Mouse (Mus musculus): Measurements from ENCODE around the gene Mfsd11. TPM values are rescaled to one million over a fixed set of nuclear protein-coding genes. Genes with fewer than 3 reads are reported as not detected.
"Not testable (repeated sequence)": the region's sequence is repeated elsewhere in the genome, so short reads cannot be mapped to it uniquely, and the experiment has no call there.

Mfsd11 gene
- polyA plus RNA-seq, 1 experiment from 2014 or later = 33.3 TPM

- ATAC-seq (ENCODE audit: insufficient read depth, low FRiP score, low read depth) = no peak
- no peaks in the 10 kb centered on the region for H3K36me3 ChIP-seq
- no peaks in the 10 kb centered on the region for H3K27me3 ChIP-seq (replicated peaks)
- H3K4me1 ChIP-seq = peaks cover 40% of the 10 kb centered on the region
- no peak overlapping the region for H3K9ac ChIP-seq
- H3K4me2 ChIP-seq = no peak overlapping the region
- whole genome bisulfite sequencing = 98% methylated on average over 2 of the region's 2 CpGs
- H3K27ac ChIP-seq = no peak overlapping the region
- no peaks in the 10 kb centered on the region for H3K9me3 ChIP-seq
- no peak overlapping the region for H3K4me3 ChIP-seq (replicated peaks)
Observed at GRCm38 (mm10) chr11:116823255-116823654, 29.0 kb upstream of the Mfsd11 start.

- H3K36me3 ChIP-seq; H3K27ac ChIP-seq; H3K27me3 ChIP-seq (replicated peaks); ATAC-seq (ENCODE audit: insufficient read depth, low FRiP score, low read depth); H3K4me2 ChIP-seq; H3K4me3 ChIP-seq (replicated peaks); H3K9me3 ChIP-seq; H3K9ac ChIP-seq: not testable (repeated sequence)
- WGBS = 95% methylated on average over 10 of the region's 10 CpGs
- peaks cover 36% of the 10 kb centered on the region for H3K4me1 ChIP-seq
Observed at GRCm38 (mm10) chr11:116823885-116824284, 28.4 kb upstream of the Mfsd11 start.

GRCm38 (mm10) chr11:116825230-116825629, 27.0 kb upstream of the Mfsd11 start:
- no peak overlapping the region for H3K27ac ChIP-seq
- no peaks in the 10 kb centered on the region for H3K9me3 ChIP-seq
- no peaks in the 10 kb centered on the region for H3K27me3 ChIP-seq (replicated peaks)
- H3K4me3 ChIP-seq (replicated peaks) = no peak overlapping the region
- no peak overlapping the region for H3K9ac ChIP-seq
- peaks cover 32% of the 10 kb centered on the region for H3K4me1 ChIP-seq
- WGBS = 66% methylated on average over 5 of the region's 5 CpGs
- no peak overlapping the region for H3K4me2 ChIP-seq
- no peaks in the 10 kb centered on the region for H3K36me3 ChIP-seq
- no peak for ATAC-seq (ENCODE audit: insufficient read depth, low FRiP score, low read depth)

- WGBS = 39% methylated on average over 17 of the region's 17 CpGs
- Histone ChIP-seq H3K9ac (peak overlapping the region; percentile 55), H3K4me1 (peaks cover 25% of the 10 kb centered on the region), H3K4me2 (peak overlapping the region; percentile 74), H3K36me3 (no peaks in the 10 kb centered on the region), H3K27ac (peak overlapping the region; percentile 78), H3K4me3 (replicated peaks) (peak overlapping the region; percentile 64), H3K9me3 (no peaks in the 10 kb centered on the region), H3K27me3 (replicated peaks) (no peaks in the 10 kb centered on the region)
- ATAC-seq (ENCODE audit: insufficient read depth, low FRiP score, low read depth) = no peak
Observed at GRCm38 (mm10) chr11:116826550-116827504, 25.4 kb upstream of the Mfsd11 start.

- Histone ChIP-seq H3K4me1 (peaks cover 25% of the 10 kb centered on the region), H3K36me3 (no peaks in the 10 kb centered on the region), H3K4me3 (replicated peaks) (peak within 1 kb of the TSS; percentile 64), H3K9me3 (no peaks in the 10 kb centered on the region), H3K27me3 (replicated peaks) (no peaks in the 10 kb centered on the region), H3K27ac (peak within 1 kb of the TSS; percentile 78), H3K9ac (peak within 1 kb of the TSS; percentile 55), H3K4me2 (peak within 1 kb of the TSS; percentile 74)
- WGBS = under 1% methylated on average over 69 of the region's 71 CpGs
- peak; percentile 56 for ATAC-seq (ENCODE audit: insufficient read depth, low FRiP score, low read depth)
Observed at GRCm38 (mm10) chr11:116827534-116828165, 24.6 kb upstream of the Mfsd11 start, which contains the start of gene Mxra7. TSS of gene Mxra7 (minus strand) at chr11:116828046.

- Histone ChIP-seq H3K9ac (no peak overlapping the region), H3K27ac (no peak overlapping the region), H3K27me3 (replicated peaks) (no peaks in the 10 kb centered on the region), H3K9me3 (no peaks in the 10 kb centered on the region), H3K36me3 (peaks cover 39% of the 10 kb centered on the region), H3K4me3 (replicated peaks) (no peak overlapping the region), H3K4me2 (no peak overlapping the region), H3K4me1 (peaks cover 10% of the 10 kb centered on the region)
- ATAC-seq (ENCODE audit: insufficient read depth, low FRiP score, low read depth) = no peak
- 37% methylated on average over 4 of the region's 4 CpGs for WGBS
Observed at GRCm38 (mm10) chr11:116832172-116832685, 20.0 kb upstream of the Mfsd11 start.

- no peak for ATAC-seq (ENCODE audit: insufficient read depth, low FRiP score, low read depth)
- Histone ChIP-seq H3K4me1 (peaks cover 7% of the 10 kb centered on the region), H3K4me2 (no peak overlapping the region), H3K4me3 (replicated peaks) (no peak overlapping the region), H3K36me3 (peaks cover 65% of the 10 kb centered on the region), H3K27me3 (replicated peaks) (no peaks in the 10 kb centered on the region), H3K27ac (no peak overlapping the region), H3K9ac (no peak overlapping the region), H3K9me3 (no peaks in the 10 kb centered on the region)
- 94% methylated on average over 1 of the region's 1 CpGs for WGBS
Observed at GRCm38 (mm10) chr11:116834954-116835353, 17.3 kb upstream of the Mfsd11 start.

- H3K4me3 ChIP-seq (replicated peaks) = no peak overlapping the region
- H3K36me3 ChIP-seq = peaks cover 76% of the 10 kb centered on the region
- WGBS = 93% methylated on average over 4 of the region's 4 CpGs
- H3K27me3 ChIP-seq (replicated peaks) = no peaks in the 10 kb centered on the region
- ATAC-seq (ENCODE audit: insufficient read depth, low FRiP score, low read depth) = no peak
- H3K9me3 ChIP-seq = no peaks in the 10 kb centered on the region
- no peak overlapping the region for H3K4me2 ChIP-seq
- H3K9ac ChIP-seq = no peak overlapping the region
- no peak overlapping the region for H3K27ac ChIP-seq
- peaks cover 20% of the 10 kb centered on the region for H3K4me1 ChIP-seq
Observed at GRCm38 (mm10) chr11:116836283-116836682, 16.0 kb upstream of the Mfsd11 start.

GRCm38 (mm10) chr11:116837441-116837840, 14.8 kb upstream of the Mfsd11 start:
- Histone ChIP-seq H3K4me3 (replicated peaks) (no peak overlapping the region), H3K4me2 (no peak overlapping the region), H3K27ac (no peak overlapping the region), H3K9ac (no peak overlapping the region), H3K27me3 (replicated peaks) (no peaks in the 10 kb centered on the region), H3K4me1 (peaks cover 25% of the 10 kb centered on the region), H3K36me3 (peaks cover 76% of the 10 kb centered on the region), H3K9me3 (no peaks in the 10 kb centered on the region)
- no peak for ATAC-seq (ENCODE audit: insufficient read depth, low FRiP score, low read depth)
- WGBS = 93% methylated on average over 10 of the region's 10 CpGs

GRCm38 (mm10) chr11:116838936-116839335, 13.3 kb upstream of the Mfsd11 start:
- H3K27ac ChIP-seq = no peak overlapping the region
- ATAC-seq (ENCODE audit: insufficient read depth, low FRiP score, low read depth) = no peak
- no peak overlapping the region for H3K4me3 ChIP-seq (replicated peaks)
- H3K4me2 ChIP-seq = no peak overlapping the region
- H3K9me3 ChIP-seq = no peaks in the 10 kb centered on the region
- peaks cover 25% of the 10 kb centered on the region for H3K4me1 ChIP-seq
- H3K9ac ChIP-seq = no peak overlapping the region
- WGBS = 79% methylated on average over 14 of the region's 14 CpGs
- peaks cover 70% of the 10 kb centered on the region for H3K36me3 ChIP-seq
- H3K27me3 ChIP-seq (replicated peaks) = no peaks in the 10 kb centered on the region

GRCm38 (mm10) chr11:116839601-116840000, 12.6 kb upstream of the Mfsd11 start:
- Histone ChIP-seq H3K36me3 (peaks cover 64% of the 10 kb centered on the region), H3K4me3 (replicated peaks) (0 out of 2 replicates have a peak overlapping the region, but pooled peaks have one; percentile 3), H3K4me1 (peaks cover 30% of the 10 kb centered on the region), H3K9me3 (no peaks in the 10 kb centered on the region), H3K4me2 (0 out of 2 replicates have a peak overlapping the region, but pooled peaks have one; percentile 8), H3K27me3 (replicated peaks) (no peaks in the 10 kb centered on the region), H3K9ac (no peak overlapping the region), H3K27ac (no peak overlapping the region)
- WGBS = 82% methylated on average over 7 of the region's 7 CpGs
- no peak for ATAC-seq (ENCODE audit: insufficient read depth, low FRiP score, low read depth)

- Histone ChIP-seq H3K4me3 (replicated peaks) (peak overlapping the region; percentile 80), H3K36me3 (peaks cover 52% of the 10 kb centered on the region), H3K27me3 (replicated peaks) (no peaks in the 10 kb centered on the region), H3K9me3 (no peaks in the 10 kb centered on the region), H3K9ac (no peak overlapping the region; the same call in 1 of the 2 replicates), H3K27ac (no peak overlapping the region), H3K4me1 (peaks cover 31% of the 10 kb centered on the region), H3K4me2 (peak overlapping the region; percentile 78)
- 77% methylated on average over 4 of the region's 4 CpGs for WGBS
- no peak for ATAC-seq (ENCODE audit: insufficient read depth, low FRiP score, low read depth)
Observed at GRCm38 (mm10) chr11:116840748-116841147, 11.5 kb upstream of the Mfsd11 start.
